Mouse (Mus musculus): ENCODE measurements around the gene Ints7.

The Ints7 gene

DNA sequence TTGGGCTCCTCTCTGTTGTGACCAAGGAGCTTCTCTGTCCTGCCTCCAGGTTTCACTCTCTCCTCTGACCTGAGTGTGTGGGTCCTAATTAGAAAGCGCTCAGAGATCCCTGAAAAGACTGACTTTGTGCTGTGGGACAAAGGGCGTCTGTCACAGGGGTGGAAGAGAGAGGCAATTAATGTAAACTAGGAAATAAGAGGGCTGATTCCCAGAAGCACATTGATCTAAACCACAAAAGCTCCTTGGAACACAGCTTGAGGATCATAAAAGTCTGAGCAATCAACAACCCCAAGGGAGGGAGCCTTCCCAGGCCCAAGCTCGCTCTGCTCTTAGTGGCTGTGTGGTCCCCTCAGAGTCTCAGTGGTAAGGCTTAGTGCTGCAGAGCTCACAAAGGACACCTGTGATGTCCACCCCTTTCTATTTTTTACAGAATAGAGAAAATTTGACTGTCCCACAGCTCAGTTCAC lies 53.8 kb downstream of the Ints7 start:
- DNase-seq (ENCODE audit: low read depth, low spot score) = no peak

DNA sequence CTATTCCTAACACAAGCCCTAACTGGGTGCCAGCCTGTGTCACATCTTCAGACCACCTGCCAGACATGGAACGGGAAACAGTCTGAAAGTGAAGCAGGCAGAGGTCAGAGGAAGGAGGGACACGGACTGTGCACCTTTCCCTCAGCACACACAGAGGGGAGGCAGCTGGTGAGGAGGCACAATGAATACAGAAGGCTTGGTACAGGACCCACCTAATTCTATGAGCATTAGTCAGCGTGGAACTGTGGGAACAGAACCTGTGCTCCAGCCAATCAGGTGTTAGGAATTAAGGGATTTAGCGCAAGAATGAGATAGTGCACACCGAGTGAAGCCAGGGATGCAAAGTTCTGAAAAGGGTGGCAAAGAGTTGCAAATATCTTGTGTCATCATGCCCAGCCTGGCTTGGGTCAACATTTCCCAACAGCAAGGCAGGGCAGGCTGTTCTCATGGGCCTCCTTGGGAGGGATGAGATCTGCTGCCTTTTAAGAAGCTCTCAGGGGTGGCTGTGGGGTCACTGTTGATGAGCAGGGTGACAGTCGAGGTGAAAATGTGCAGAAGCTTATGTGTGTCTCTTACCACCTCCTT lies 57.2 kb downstream of the Ints7 start:
- DNase-seq (ENCODE audit: low read depth, low spot score) = no peak

DNA sequence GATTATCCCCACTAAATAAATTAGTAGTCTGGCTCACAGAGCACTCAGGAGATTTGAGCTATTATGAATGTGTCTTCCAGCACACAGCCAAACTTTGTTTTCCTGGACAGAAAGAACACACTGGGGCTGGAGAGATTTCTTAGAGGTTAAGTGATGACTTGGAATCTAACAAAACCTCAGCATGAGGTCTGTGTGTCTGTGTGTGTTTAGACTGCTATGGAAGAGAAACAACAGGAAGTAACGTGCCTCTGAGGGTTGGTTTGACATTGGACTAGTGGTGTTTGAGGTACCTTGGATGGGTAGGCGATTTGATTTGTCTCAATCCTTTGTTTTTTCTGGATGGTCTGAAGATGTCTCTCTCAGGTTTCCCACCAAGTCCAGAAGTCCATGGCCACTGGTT lies 58.7 kb downstream of the Ints7 start:
- DNase-seq (ENCODE audit: low read depth, low spot score) = no peak

DNA sequence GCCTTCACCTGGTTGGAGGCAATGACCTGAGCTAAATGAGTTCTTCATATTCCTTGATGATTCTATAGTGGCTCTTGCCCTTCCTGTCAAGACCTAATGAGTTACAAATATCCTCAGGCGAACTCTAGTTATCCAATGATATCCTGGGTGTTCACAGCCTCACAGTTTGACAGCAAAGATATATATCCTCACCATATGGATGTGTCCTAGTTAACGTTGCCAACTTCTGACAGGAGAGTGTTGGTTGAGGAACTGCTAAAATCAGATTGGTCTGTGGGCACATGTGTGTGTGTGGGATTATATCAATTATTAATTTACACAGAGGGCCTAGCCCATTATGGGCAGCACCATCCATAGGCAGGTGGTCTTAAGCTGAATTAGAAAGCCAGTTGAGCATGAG lies 63.0 kb downstream of the Ints7 start:
- DNase-seq (ENCODE audit: low read depth, low spot score) = no peak

DNA sequence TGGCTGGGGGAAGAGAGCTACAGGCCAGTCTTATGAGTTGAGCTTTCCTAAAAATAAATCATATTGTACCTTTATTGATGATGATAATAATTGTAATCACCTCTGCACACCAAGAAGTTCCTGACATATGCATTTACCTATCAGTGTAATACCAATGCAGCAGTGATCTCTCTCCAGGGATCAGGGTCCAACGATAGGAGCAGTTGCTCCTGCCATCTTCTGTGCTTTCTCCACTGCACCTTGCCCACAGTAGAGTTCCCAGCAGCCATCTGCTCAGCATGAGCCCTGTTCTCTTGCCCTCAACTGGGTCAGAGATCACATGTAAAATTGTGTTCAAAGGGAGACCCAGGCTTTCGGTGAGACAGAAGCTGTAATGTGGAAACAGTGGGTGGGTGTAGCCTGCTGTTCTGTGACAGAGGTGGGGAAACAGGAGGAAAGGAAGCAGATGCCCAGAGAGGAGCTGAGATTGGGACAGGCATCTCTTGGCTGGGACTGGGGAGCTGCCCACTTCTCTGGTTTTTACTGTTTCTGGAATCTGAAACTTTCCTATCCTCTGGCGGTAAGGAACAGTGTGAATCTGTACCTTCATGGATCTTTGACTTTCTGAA lies 63.9 kb downstream of the Ints7 start:
- DNase-seq (ENCODE audit: low read depth, low spot score) = no peak

DNA sequence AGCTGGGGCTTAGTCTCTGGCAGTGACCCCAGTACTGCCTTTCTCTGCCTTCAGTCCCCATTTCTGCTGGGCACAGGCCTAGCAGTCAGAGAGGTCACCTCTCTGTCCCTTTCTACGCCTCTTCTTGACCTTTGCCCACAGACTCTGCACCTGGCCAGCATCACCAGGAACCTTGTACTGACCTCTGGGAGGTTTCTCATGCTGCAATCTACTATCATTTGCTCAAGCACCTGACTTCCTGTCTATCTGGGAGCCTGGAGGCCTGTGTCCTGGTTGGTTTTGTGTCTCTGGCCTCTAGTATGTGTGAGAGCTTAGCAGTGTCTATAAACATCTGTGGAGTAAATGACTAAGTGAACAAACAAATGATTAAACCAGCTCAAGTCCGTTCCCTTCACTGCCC lies 64.7 kb downstream of the Ints7 start:
- DNase-seq (ENCODE audit: low read depth, low spot score) = no peak

DNA sequence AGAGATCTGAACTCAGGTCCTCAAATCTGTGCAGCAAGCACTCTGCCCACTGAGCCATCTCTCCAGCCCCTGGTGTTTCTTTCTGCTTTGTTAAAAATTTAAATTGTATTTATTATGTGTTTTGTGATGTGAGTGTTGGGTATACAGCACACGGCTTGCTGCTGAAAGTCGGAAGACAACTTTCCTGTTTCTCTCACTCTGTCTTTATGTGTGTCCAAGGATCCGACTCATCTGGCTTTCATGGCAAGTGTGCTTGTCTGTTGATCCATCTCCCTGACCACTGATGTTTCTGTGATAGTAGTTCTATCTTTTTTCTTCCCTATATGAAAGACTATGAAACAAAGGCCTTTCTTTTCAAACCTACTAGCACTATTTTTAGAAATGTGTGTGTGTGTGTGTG lies 65.4 kb downstream of the Ints7 start:
- DNase-seq (ENCODE audit: low read depth, low spot score) = no peak

DNA sequence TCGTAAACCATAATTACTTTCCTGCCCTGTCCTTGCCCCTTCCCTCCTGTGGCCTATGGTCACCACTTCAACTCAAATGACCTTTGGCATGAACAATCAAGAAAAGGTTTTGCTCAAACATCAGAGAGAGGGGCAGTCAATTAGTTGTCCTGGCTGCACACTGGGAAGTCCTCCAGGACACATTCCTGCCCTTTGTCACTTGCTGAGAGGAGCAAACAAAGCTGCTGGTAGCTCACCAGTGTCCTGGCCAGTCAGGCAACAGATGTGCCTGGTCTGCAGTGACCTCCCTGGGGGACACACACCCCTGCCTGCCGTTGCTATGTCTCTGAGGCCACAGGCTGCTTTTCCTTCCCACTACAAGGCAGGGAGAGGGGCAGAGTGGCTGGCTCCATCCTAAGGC lies 66.0 kb downstream of the Ints7 start:
- DNase-seq (ENCODE audit: low read depth, low spot score) = no peak

DNA sequence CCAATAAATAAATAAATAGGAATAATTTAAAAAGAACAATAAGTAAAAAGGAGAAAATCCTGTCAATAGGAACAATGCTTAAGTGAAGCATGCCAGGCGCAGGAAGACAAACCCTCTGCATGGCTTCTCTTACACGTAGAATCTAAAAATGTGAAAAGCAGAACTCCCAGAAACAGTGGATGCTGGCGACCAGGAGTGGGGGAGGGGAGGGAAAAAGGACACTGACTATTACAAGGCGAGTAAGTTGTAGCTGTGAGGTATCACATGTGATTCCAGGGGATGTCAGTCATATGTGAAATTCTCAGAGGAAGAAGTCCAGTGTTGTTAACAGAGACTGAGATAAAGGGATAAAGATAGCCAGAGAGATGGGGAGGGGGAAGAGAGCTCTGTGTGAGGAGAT lies 67.5 kb downstream of the Ints7 start:
- DNase-seq (ENCODE audit: low read depth, low spot score) = no peak

DNA sequence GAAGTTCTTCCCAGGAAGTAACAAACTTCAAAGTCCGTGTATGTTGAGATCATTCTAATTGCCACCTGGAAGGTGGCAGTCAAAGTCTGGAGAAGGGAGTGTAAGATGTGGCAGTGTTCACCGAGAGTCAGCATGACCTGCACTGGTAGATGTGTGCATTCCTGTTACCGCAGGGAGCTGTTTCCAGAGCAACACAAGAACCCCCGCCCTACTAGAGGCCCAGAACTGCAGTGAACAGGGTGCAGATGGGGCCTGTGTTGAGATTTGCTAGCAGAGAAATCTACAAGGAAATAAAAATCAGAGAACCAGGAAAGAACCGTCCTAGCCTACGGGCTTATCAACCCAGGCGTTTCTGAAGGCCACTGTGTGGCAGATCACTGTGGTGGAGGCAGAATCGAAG lies 70.5 kb downstream of the Ints7 start:
- DNase-seq (ENCODE audit: low read depth, low spot score) = no peak

DNA sequence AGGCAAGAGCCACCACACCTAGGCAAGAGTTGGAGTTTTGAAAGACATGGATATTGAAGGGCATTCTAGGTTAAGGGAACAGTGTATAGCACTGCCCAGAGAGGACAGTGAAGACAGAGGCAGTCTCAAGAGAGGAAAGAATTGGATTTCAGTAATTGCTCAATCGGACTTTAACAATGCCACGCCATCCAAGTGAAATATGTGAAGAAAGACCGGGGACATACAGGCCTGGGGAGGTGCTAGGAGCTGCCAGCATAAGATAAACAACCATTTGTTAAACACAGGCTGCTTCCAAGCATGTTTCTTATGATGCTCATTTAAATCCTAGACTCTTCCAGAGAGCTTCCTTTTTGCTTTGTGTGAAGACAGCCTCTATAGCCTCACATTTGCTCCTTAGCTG lies 72.2 kb downstream of the Ints7 start:
- DNase-seq (ENCODE audit: low read depth, low spot score) = no peak

DNA sequence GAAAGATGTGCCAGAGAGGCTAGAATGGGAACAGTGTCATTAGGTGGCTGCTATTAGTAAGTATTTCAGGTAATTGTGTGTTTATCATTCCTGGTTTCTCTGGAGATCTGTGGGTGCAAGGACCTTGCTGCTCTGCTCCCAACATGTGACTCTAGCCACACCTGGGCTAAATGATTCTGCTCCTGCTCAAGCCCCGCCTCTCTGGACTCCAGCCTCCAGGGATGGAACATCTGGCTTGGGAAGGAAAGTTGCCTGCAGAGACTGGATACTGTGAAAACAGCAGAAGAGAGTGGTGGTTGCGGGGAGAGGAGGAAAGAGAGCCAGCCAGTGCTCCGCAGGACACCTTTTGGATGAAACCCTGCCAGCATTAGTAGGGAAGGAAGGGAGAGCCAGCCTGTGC lies 84.0 kb downstream of the Ints7 start:
- no peak for DNase-seq (ENCODE audit: low read depth, low spot score)

DNA sequence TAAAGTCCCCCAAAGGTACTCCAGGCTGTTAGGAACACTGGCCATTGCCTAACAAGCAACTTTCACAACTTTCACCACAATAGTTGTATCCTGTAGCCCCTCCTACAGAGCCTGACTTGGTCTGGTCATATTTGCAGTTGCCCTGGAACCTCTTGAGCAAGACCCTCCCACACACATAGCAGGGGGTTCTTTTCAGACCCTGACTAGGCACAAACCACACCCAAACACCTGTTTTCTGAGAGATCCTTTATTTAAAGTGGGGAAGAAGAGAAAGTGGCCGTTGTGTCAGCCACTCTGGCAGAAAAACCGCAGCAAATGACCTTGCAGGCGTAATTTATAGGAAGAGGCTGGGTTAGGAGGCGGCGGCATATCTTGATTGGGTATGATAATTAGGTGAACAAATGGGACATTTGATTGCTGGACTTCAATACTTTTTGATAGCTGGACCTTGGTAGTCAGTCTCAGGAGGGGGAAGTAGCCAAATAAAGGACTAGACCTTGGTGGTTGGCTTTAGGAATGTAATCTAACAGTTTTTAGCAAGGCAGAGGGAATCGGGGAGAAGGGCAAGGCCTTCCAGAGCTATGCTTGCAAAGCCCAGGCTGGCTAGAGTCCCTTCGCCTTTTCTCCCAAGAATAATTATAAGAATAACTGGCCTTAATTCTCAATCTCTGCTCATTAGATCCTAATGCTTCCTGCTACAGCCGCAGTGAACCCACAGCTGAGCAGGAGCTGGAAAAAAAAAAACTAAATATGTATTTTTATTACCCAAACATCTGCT lies 85.8 kb downstream of the Ints7 start:
- DNase-seq (ENCODE audit: low read depth, low spot score) = no peak

DNA sequence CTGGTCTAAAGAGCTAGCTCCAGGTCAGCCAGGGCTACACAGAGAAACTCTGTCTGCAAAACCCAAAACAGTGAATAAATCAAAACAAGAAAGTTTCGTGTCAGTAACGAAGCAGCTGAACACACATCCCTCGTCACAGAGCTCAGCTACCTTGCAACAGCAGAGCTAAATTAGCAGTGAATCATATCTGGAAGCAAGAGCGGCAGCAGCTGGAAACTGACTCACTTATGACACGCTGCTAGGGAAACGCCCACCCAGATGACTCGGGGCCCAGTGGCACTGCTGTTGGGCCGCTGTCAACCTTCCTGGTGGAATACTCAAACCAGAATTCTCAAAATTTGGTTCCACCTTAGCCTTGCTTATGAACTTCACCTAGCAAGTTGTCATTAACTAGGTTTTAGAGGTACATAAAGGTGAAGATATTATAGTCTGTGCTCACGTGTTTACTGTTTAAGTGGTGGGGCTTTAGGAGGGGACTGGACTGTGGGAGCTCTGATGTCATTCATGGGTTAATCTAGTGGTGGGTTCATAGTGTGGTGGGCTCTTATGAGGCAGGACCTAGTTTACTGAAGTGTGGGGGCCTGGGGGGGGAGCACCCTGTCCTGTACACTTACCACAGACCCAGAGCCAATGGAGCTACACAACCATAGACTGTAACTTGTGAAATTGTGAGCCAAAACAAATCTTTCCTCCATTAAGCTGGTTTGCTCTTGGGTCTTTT lies 86.9 kb downstream of the Ints7 start:
- DNase-seq (ENCODE audit: low read depth, low spot score) = no peak

DNA sequence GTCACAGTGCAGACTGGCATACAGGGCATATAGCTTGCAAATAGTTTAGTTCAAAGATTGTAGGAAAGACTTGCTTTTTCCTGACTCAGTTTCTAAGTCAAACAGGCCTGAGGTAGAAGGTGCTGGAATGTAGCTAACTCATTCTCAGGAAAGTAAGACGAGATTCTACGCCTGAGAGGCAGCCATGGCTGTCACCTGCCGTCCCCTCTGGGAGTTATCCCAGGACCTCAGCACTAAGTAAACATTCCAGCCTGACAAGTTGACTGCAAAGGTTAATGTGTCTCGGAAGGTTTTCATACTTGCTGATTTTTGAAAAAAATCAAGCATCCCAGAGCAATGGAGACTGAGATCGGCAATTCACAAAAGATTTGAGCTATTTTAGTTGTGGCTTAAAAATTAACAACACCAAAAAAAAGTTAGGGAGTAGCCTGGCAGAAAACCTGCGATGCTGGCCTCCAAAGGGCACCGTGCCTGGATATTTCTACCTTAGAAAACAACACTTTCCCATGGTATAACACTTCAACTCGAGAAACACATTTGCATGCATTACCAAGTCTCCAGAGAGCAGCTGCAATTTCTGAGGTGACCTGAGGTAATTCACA lies 87.6 kb downstream of the Ints7 start:
- DNase-seq (ENCODE audit: low read depth, low spot score) = no peak

DNA sequence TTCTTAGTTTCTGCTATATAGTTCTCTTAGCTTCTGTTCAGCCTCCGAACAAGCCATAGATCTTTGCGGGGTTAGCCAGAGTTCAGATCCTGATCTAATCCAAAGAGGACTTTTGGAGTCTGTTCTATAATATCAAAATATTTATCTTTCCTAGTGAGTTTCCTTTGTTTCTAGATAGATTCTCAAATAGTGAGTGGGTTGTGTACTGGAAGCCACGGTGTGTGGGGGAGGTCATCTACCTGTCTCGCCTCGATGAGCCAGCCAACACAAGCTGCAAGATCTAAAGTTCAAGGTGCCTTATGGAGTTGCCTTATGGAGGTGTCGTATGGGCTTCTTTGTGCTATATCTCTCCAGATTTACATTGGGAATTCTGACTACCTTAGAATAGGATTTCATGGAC lies 88.2 kb downstream of the Ints7 start:
- no peak for DNase-seq (ENCODE audit: low read depth, low spot score)

DNA sequence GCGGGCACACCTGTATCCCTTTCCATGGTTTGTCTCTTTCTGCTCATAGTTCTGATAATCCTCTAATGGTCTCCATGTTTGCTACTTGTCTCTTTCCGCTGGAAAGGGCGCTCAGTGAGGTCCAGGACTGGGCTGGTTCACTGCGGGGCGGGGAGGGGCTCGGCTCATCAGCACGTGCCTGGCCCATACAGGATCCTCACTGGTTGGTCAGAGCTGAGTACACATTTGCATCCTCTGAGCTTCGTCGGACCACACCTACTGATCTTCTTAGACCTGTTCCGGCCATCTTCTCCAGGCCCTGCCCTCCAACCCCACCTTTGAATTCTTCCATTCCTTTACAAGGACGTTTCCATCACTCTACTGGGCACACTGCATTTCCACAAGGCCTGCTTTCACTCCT lies 90.9 kb downstream of the Ints7 start:
- DNase-seq (ENCODE audit: low read depth, low spot score) = no peak

DNA sequence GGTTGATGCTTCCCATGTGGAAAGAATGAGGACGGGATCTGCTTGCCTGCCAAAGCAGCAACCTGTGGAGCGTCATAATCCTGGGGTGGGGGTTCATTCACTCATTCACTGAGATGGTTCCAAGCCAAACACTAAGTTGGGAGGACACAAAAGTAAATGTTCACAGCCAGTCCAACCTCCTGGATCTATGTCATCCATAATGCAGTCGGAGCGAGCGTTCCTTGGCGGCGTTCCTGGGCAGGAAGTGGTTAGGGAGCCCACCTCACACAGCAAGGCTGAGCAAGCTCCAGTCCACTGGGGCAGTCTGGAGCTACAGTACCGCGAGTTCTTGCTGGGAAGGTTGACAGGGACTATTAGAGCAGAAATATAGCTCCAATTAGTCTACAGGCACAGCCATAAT lies 92.6 kb downstream of the Ints7 start:
- no peak for DNase-seq (ENCODE audit: low read depth, low spot score)

All from embryo, embryonic 11.5 days (tissue).